Mouse (Mus musculus) G1E (cell line): Measurements from ENCODE around the gene Clcnka. TPM values are rescaled to one million over a fixed set of nuclear protein-coding genes. Genes with fewer than 3 reads are reported as not detected.
A peak's percentile ranks its signal among the peaks of the same experiment; 100 is the strongest.

Experiments
- ATAC-seq: 2 replicates; pipeline ENCODE4 v1.8.0; 2016; ENCODE audit warnings: mild to moderate bottlenecking; ENCODE audit not compliant: insufficient number of reproducible peaks, poor library complexity, low FRiP score, severe bottlenecking; ENCODE audit errors: extremely low read depth
- DNase-seq: peaks from one replicate; pipeline ENCODE4 v3.0.0; 2012; ENCODE audit warnings: low spot score
- H3K27me3 ChIP-seq: 2 replicates; pipeline ENCODE4 v1.6.1; 2012; ENCODE audit warnings: mild to moderate bottlenecking, low read length, inconsistent platforms; ENCODE audit not compliant: insufficient read depth
- H3K36me3 ChIP-seq: replicated peaks from 2 replicates; pipeline ENCODE3; 2012; ENCODE audit warnings: mild to moderate bottlenecking, inconsistent platforms
- H3K4me1 ChIP-seq: 2 replicates; pipeline ENCODE4 v1.6.1; 2012; ENCODE audit warnings: low read depth, low read length, inconsistent platforms, mixed read lengths; ENCODE audit not compliant: insufficient read depth
- H3K4me3 ChIP-seq: 2 replicates; pipeline ENCODE4 v1.5.1; 2012; ENCODE audit warnings: low read depth, mild to moderate bottlenecking, inconsistent platforms, low read length, moderate library complexity, mixed read lengths
- H3K9me3 ChIP-seq: replicated peaks from 2 replicates; pipeline ENCODE4 v1.6.1; 2012; ENCODE audit warnings: inconsistent platforms
- CTCF ChIP-seq: IDR thresholded peaks from 2 replicates; pipeline ENCODE4 v1.5.1; 2012; ENCODE audit warnings: low read depth, low read length, inconsistent platforms, mixed read lengths
- GATA1 ChIP-seq: IDR thresholded peaks from 2 replicates; pipeline ENCODE4 v1.6.1; 2012; ENCODE audit warnings: borderline replicate concordance, low read length, inconsistent platforms, mixed read lengths
- GATA2 ChIP-seq: IDR thresholded peaks from 2 replicates; pipeline ENCODE4 v1.6.1; 2012; ENCODE audit warnings: low read depth, low read length, inconsistent platforms, borderline replicate concordance
- POLR2AphosphoS5 ChIP-seq: IDR thresholded peaks from 2 replicates; pipeline ENCODE4 v1.6.1; 2012; ENCODE audit warnings: low read depth, low read length, inconsistent platforms; ENCODE audit not compliant: insufficient replicate concordance
- TAL1 ChIP-seq: conservative IDR thresholded peaks from 2 replicates; pipeline ENCODE4 v1.6.1; 2012; ENCODE audit warnings: low read depth, low read length, inconsistent platforms, mixed read lengths
- polyA plus RNA-seq: library from polyadenylated mRNA; stranded (reverse); fragments of >175 nt; gene quantifications from 2 replicates; pipeline ENCODE4 v1.2.3, GENCODE M21; 2012
- total RNA-seq, 2 experiments: library from RNA; stranded (forward) in 1 of 2; stranded (reverse) in 1 of 2; fragments of 200-1000 nt in 1 of 2; fragments of >200 nt in 1 of 2; fragmentation: Nextera tagmentation in 1 of 2; gene quantifications; 2 replicates each; pipeline ENCODE4 v1.2.3; 2014 to 2017

Gene Clcnka
- total and polyA plus RNA-seq, 3 experiments: not detected

- Histone ChIP-seq H3K4me3 (no peak overlapping the region), H3K4me1 (no peaks in the 10 kb centered on the region), H3K27me3 (peaks cover 6% of the 10 kb centered on the region; the same call in 1 of the 2 replicates), H3K9me3 (no peaks in the 10 kb centered on the region), H3K36me3 (no peaks in the 10 kb centered on the region)
- no peak for TF ChIP-seq GATA1
- TF ChIP-seq CTCF: no peak
- TF ChIP-seq POLR2AphosphoS5: no peak
- no peak for TF ChIP-seq TAL1
- no peak for TF ChIP-seq GATA2
- ATAC-seq (no peak), DNase-seq (no peak)
Observed at GRCm38 (mm10) chr4:141365876-141366275, 32.6 kb downstream of the Clcnka start.

- Histone ChIP-seq H3K4me1 (no peaks in the 10 kb centered on the region), H3K27me3 (peaks cover 6% of the 10 kb centered on the region; the same call in 1 of the 2 replicates), H3K36me3 (no peaks in the 10 kb centered on the region), H3K9me3 (no peaks in the 10 kb centered on the region), H3K4me3 (no peak overlapping the region)
- ATAC-seq: no peak
- no peak for TF ChIP-seq GATA1
- no peak for DNase-seq
Observed at GRCm38 (mm10) chr4:141365126-141365525, 33.4 kb downstream of the Clcnka start.

- H3K4me1 ChIP-seq: no peaks in the 10 kb centered on the region
- DNase-seq (no peak), ATAC-seq (no peak)
- TF ChIP-seq TAL1 (no peak), POLR2AphosphoS5 (no peak), CTCF (peak; percentile 62)
- H3K36me3 ChIP-seq: no peaks in the 10 kb centered on the region
- H3K9me3 ChIP-seq: no peaks in the 10 kb centered on the region
- H3K27me3 ChIP-seq: peaks cover 6% of the 10 kb centered on the region; the same call in 1 of the 2 replicates
- H3K4me3 ChIP-seq: no peak overlapping the region
Observed at GRCm38 (mm10) chr4:141362937-141363548, 35.5 kb downstream of the Clcnka start.

GRCm38 (mm10) chr4:141360846-141361245 is 37.7 kb downstream of the Clcnka start:
- Histone ChIP-seq H3K27me3 (peaks cover 3% of the 10 kb centered on the region; the same call in 1 of the 2 replicates), H3K4me1 (no peaks in the 10 kb centered on the region), H3K9me3 (peaks cover 2% of the 10 kb centered on the region; the same call in 1 of the 2 replicates), H3K36me3 (no peaks in the 10 kb centered on the region), H3K4me3 (no peak overlapping the region)
- DNase-seq (no peak), ATAC-seq (no peak)
- no peak for TF ChIP-seq POLR2AphosphoS5
- no peak for TF ChIP-seq GATA2
- TF ChIP-seq CTCF: no peak
- no peak for TF ChIP-seq GATA1
- TF ChIP-seq TAL1: no peak

- Histone ChIP-seq H3K4me3 (no peak overlapping the region), H3K36me3 (no peaks in the 10 kb centered on the region), H3K27me3 (no peaks in the 10 kb centered on the region), H3K4me1 (no peaks in the 10 kb centered on the region), H3K9me3 (peaks cover 2% of the 10 kb centered on the region; the same call in 1 of the 2 replicates)
- DNase-seq (no peak), ATAC-seq (no peak)
- TF ChIP-seq GATA1 (no peak), CTCF (no peak), TAL1 (no peak), POLR2AphosphoS5 (no peak)
Observed at GRCm38 (mm10) chr4:141359222-141359621, 39.3 kb downstream of the Clcnka start.

GRCm38 (mm10) chr4:141357811-141358210 is 40.7 kb downstream of the Clcnka start:
- Histone ChIP-seq H3K9me3 (peaks cover 2% of the 10 kb centered on the region; the same call in 1 of the 2 replicates), H3K36me3 (no peaks in the 10 kb centered on the region), H3K4me1 (no peaks in the 10 kb centered on the region), H3K27me3 (no peaks in the 10 kb centered on the region), H3K4me3 (no peak overlapping the region)
- ATAC-seq (no peak), DNase-seq (no peak)
- TF ChIP-seq POLR2AphosphoS5 (no peak), CTCF (no peak), TAL1 (no peak), GATA1 (no peak), GATA2 (no peak)

GRCm38 (mm10) chr4:141353868-141354267 is 44.7 kb downstream of the Clcnka start:
- Histone ChIP-seq H3K36me3 (no peaks in the 10 kb centered on the region), H3K27me3 (peaks cover 3% of the 10 kb centered on the region; the same call in 1 of the 2 replicates), H3K9me3 (peaks cover 2% of the 10 kb centered on the region; the same call in 1 of the 2 replicates), H3K4me3 (no peak overlapping the region), H3K4me1 (no peaks in the 10 kb centered on the region)
- DNase-seq: no peak
- TF ChIP-seq TAL1: no peak
- no peak for TF ChIP-seq GATA2
- TF ChIP-seq GATA1: no peak
- TF ChIP-seq CTCF: no peak
- TF ChIP-seq POLR2AphosphoS5: no peak
- ATAC-seq: no peak
